Mouse (Mus musculus) midbrain, embryonic 13.5 days (tissue): ENCODE measurements around the gene Sys1. TPM values are rescaled to one million over a fixed set of nuclear protein-coding genes. Genes with fewer than 3 reads are reported as not detected.

Experiments used
- ATAC-seq: fragments of 200-750 bp; cut with Nextera tagmentation; 2 replicates; pipeline ENCODE4 v1.8.0; 2017; ENCODE audit warnings: mild to moderate bottlenecking, moderate TSS enrichment, moderate library complexity
- H3K27ac ChIP-seq: fragments of 300-500 bp; sonication (generic); 2 replicates; pipeline ENCODE4 v1.5.1; 2015; ENCODE audit warnings: inconsistent platforms, mild to moderate bottlenecking, moderate library complexity
- H3K27me3 ChIP-seq: fragments of 300-500 bp; sonication (generic); 2 replicates; pipeline ENCODE4 v1.6.1; 2015; ENCODE audit warnings: mild to moderate bottlenecking, inconsistent platforms
- H3K36me3 ChIP-seq: fragments of 300-500 bp; sonication (generic); 2 replicates; pipeline ENCODE4 v1.6.1; 2015; ENCODE audit warnings: mild to moderate bottlenecking, inconsistent platforms
- H3K4me1 ChIP-seq: fragments of 300-500 bp; sonication (generic); replicated peaks from 2 replicates; pipeline ENCODE4 v1.6.1; 2015; ENCODE audit warnings: inconsistent platforms
- H3K4me2 ChIP-seq: fragments of 300-500 bp; sonication (generic); replicated peaks from 2 replicates; pipeline ENCODE4 v1.6.1; 2015; ENCODE audit warnings: moderate library complexity, mild to moderate bottlenecking, inconsistent platforms
- H3K4me3 ChIP-seq: fragments of 300-500 bp; sonication (generic); replicated peaks from 2 replicates; pipeline ENCODE4 v1.5.1; 2015; ENCODE audit warnings: mild to moderate bottlenecking, inconsistent platforms
- H3K9ac ChIP-seq: fragments of 300-500 bp; sonication (generic); replicated peaks from 2 replicates; pipeline ENCODE4 v1.6.1; 2015; ENCODE audit warnings: mild to moderate bottlenecking, inconsistent platforms
- H3K9me3 ChIP-seq: fragments of 300-500 bp; sonication (generic); 2 replicates; pipeline ENCODE4 v1.6.1; 2016; ENCODE audit warnings: mild to moderate bottlenecking, inconsistent platforms
- WGBS: fragments of 180-500 bp; shearing (Covaris S2); methylation state at CpG from one replicate; pipeline ENCODE4 v1.1.7; 2015; 5-methylcytosine and 5-hydroxymethylcytosine counted together
- polyA plus RNA-seq: library from polyadenylated mRNA; unstranded; fragments of >200 nt; fragmentation: Nextera tagmentation; extraction: Ambion mirVana; gene quantifications from 2 replicates; pipeline ENCODE4 v1.2.1, GENCODE M21; 2015

The Sys1 gene
- polyA plus RNA-seq, 1 experiment from 2014 or later: 81.1 TPM

DNA sequence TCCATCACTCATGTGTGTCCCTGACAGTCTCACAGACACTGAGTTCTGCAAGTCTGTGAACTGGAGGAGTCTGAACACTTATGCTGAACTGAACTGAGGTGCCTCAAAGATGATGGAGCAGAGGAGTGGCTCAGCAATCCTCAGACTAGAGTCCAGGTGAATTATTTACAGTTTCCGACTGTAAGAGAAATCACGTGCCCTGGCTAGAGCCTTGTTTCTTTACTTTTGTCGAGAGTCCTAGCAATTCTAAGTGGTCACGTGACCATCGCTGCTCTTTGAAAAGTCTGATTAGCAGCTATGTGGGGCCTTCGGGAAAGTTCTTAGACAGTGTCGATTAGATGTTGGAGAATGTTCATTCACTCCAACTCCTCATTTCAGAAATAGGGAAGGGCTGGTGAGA lies 1.2 kb downstream of the Sys1 start:
- Histone ChIP-seq H3K4me3 (no peak overlapping the region), H3K9me3 (no peaks in the 10 kb centered on the region), H3K36me3 (peaks cover 1% of the 10 kb centered on the region; the same call in 1 of the 2 replicates), H3K27ac (no peak overlapping the region), H3K27me3 (no peaks in the 10 kb centered on the region), H3K9ac (no peak overlapping the region), H3K4me2 (no peak overlapping the region), H3K4me1 (peaks cover 24% of the 10 kb centered on the region)
- WGBS: 68% methylated on average over 7 of the region's 7 CpGs
- ATAC-seq: no peak

GRCm38 (mm10) chr2:164458535-164458934 lies 1.8 kb downstream of the Sys1 start:
- H3K27me3 ChIP-seq: no peaks in the 10 kb centered on the region
- H3K9ac ChIP-seq: no peak overlapping the region
- peaks cover 6% of the 10 kb centered on the region for H3K36me3 ChIP-seq
- no peak for ATAC-seq
- H3K4me1 ChIP-seq: peaks cover 25% of the 10 kb centered on the region
- 88% methylated on average over 8 of the region's 8 CpGs for WGBS
- no peak overlapping the region for H3K4me2 ChIP-seq
- H3K27ac ChIP-seq: no peak overlapping the region
- H3K4me3 ChIP-seq: no peak overlapping the region
- no peaks in the 10 kb centered on the region for H3K9me3 ChIP-seq

- Histone ChIP-seq H3K27me3 (no peaks in the 10 kb centered on the region), H3K9ac (peak within 1 kb of the TSS; percentile 83), H3K4me3 (peak within 1 kb of the TSS; percentile 78), H3K4me1 (peaks cover 25% of the 10 kb centered on the region), H3K36me3 (peaks cover 28% of the 10 kb centered on the region), H3K27ac (peak within 1 kb of the TSS; percentile 92), H3K4me2 (peak within 1 kb of the TSS; percentile 76), H3K9me3 (no peaks in the 10 kb centered on the region)
- ATAC-seq: peak; percentile 100
- under 1% methylated on average over 64 of the region's 79 CpGs for WGBS
Observed at GRCm38 (mm10) chr2:164460745-164461551, 4.2 kb downstream of the Sys1 start, which contains the start of gene Gm20458. Gene Gm20458 (plus strand): TSS chr2:164460967.

DNA sequence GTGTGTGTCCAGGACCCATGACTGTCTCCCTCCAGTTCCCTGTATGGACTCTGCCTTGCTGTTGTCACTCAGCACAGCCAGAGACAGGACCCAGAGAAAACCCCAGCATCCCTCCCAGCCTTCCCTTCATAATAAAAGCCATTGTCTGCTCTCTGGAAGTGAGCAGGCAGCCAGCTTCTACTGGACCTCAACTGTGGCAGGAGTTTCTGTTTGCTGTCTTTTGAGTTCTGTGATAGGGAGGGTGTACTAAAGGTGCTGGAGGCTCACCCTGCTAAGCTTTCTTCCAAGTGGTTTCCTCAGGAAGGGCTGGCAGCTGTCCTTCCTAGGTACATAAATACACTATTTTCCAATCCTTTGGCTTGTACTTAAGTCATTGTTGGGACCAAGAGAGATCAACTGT lies 8.4 kb downstream of the Sys1 start:
- Histone ChIP-seq H3K36me3 (peaks cover 65% of the 10 kb centered on the region), H3K4me3 (no peak overlapping the region), H3K9ac (no peak overlapping the region), H3K4me2 (no peak overlapping the region), H3K4me1 (peaks cover 15% of the 10 kb centered on the region), H3K27me3 (no peaks in the 10 kb centered on the region), H3K9me3 (no peaks in the 10 kb centered on the region), H3K27ac (no peak overlapping the region)
- ATAC-seq: no peak

- no peaks in the 10 kb centered on the region for H3K9me3 ChIP-seq
- H3K4me3 ChIP-seq: no peak overlapping the region
- H3K4me2 ChIP-seq: no peak overlapping the region
- peaks cover 75% of the 10 kb centered on the region for H3K36me3 ChIP-seq
- no peaks in the 10 kb centered on the region for H3K27me3 ChIP-seq
- peaks cover 13% of the 10 kb centered on the region for H3K4me1 ChIP-seq
- no peak overlapping the region for H3K27ac ChIP-seq
- no peak for ATAC-seq
- no peak overlapping the region for H3K9ac ChIP-seq
- 88% methylated on average over 5 of the region's 5 CpGs for WGBS
Observed at GRCm38 (mm10) chr2:164466787-164467186, 10.0 kb downstream of the Sys1 start.

DNA sequence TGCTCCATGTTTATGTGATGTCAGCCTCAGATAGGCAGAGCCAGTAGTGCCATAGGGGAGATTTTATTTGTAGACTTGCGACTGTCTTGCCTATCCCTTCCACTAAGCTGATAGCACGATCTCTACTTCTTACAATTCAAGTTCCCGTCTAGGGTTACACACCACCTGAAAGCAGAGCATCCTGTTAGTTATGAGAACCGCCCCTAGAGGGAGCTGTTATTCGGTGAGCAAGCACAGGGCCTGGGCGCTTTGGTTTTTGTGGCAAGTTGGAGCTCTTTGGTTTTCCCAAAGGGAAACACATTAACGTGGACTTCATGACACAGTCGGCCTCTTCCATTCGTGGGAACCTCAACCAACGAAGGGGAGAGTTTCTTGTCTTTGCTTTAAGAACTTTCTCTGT lies 13.5 kb downstream of the Sys1 start:
- no peaks in the 10 kb centered on the region for H3K4me1 ChIP-seq
- H3K4me2 ChIP-seq: no peak overlapping the region
- no peak for ATAC-seq
- WGBS: 31% methylated on average over 10 of the region's 10 CpGs
- no peaks in the 10 kb centered on the region for H3K9me3 ChIP-seq
- H3K36me3 ChIP-seq: peaks cover 78% of the 10 kb centered on the region
- H3K27ac ChIP-seq: no peak overlapping the region
- no peak overlapping the region for H3K4me3 ChIP-seq
- no peaks in the 10 kb centered on the region for H3K27me3 ChIP-seq
- H3K9ac ChIP-seq: no peak overlapping the region

- H3K36me3 ChIP-seq: peaks cover 66% of the 10 kb centered on the region
- no peak for ATAC-seq
- no peak within 1 kb of the TSS for H3K27ac ChIP-seq
- 81% methylated on average over 6 of the region's 6 CpGs for WGBS
- H3K4me1 ChIP-seq: no peaks in the 10 kb centered on the region
- no peak within 1 kb of the TSS for H3K9ac ChIP-seq
- H3K27me3 ChIP-seq: no peaks in the 10 kb centered on the region
- no peak within 1 kb of the TSS for H3K4me3 ChIP-seq
- H3K4me2 ChIP-seq: no peak within 1 kb of the TSS
- no peaks in the 10 kb centered on the region for H3K9me3 ChIP-seq
Observed at GRCm38 (mm10) chr2:164473624-164474023, 16.9 kb downstream of the Sys1 start, which contains the start of gene Trp53tg5. Gene Trp53tg5 (minus strand): TSS chr2:164473724.

GRCm38 (mm10) chr2:164485681-164486257 lies 29.0 kb downstream of the Sys1 start, which contains the start of gene Dbndd2:
Gene Dbndd2 (plus strand): TSS chr2:164486106.
- Histone ChIP-seq H3K4me1 (peaks cover 19% of the 10 kb centered on the region), H3K36me3 (peaks cover 7% of the 10 kb centered on the region), H3K27ac (no peak within 1 kb of the TSS), H3K4me2 (peak within 1 kb of the TSS; percentile 100), H3K9ac (peak within 1 kb of the TSS; percentile 75), H3K4me3 (peak within 1 kb of the TSS; percentile 74), H3K27me3 (peaks cover 39% of the 10 kb centered on the region), H3K9me3 (no peaks in the 10 kb centered on the region)
- peak; percentile 59 for ATAC-seq
- under 1% methylated on average over 26 of the region's 26 CpGs for WGBS

GRCm38 (mm10) chr2:164486258-164487114 lies 29.7 kb downstream of the Sys1 start:
- H3K27me3 ChIP-seq: peaks cover 39% of the 10 kb centered on the region
- ATAC-seq: peak; percentile 64
- H3K9ac ChIP-seq: peak overlapping the region; percentile 75
- H3K4me1 ChIP-seq: peaks cover 19% of the 10 kb centered on the region
- H3K4me3 ChIP-seq: peak overlapping the region; percentile 74
- H3K36me3 ChIP-seq: peaks cover 7% of the 10 kb centered on the region
- under 1% methylated on average over 75 of the region's 90 CpGs for WGBS
- H3K9me3 ChIP-seq: no peaks in the 10 kb centered on the region
- H3K27ac ChIP-seq: no peak overlapping the region
- peak overlapping the region; percentile 100 for H3K4me2 ChIP-seq

DNA sequence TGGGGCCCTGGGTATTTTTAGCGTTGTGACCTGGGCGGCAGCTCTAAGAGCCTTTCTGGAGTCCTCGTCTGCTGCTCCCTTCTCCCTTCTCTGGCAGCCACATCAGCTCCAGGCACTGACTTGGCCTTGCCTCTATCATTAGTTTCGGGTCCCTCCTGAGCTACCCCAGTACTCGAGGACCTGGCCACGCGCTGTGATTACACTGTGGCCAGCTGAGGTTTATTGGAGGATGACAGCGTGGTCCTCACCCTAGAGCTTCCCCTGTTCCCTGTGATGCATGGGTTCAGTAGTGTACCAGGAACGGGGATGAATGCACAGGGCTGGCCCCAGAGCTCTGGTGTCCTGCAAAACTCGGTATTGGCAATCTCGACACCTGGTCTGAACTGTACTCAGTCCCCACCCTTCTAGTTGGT lies 30.4 kb downstream of the Sys1 start:
- 13% methylated on average over 11 of the region's 11 CpGs for WGBS
- peak overlapping the region; percentile 75 for H3K9ac ChIP-seq
- ATAC-seq: peak; percentile 25; the same call in 1 of the 2 replicates
- H3K4me2 ChIP-seq: peak overlapping the region; percentile 100
- no peak overlapping the region for H3K27ac ChIP-seq
- peaks cover 39% of the 10 kb centered on the region for H3K27me3 ChIP-seq
- H3K9me3 ChIP-seq: no peaks in the 10 kb centered on the region
- peaks cover 7% of the 10 kb centered on the region for H3K36me3 ChIP-seq
- H3K4me1 ChIP-seq: peaks cover 19% of the 10 kb centered on the region
- peak overlapping the region; percentile 74 for H3K4me3 ChIP-seq

- Histone ChIP-seq H3K9me3 (no peaks in the 10 kb centered on the region), H3K27me3 (peaks cover 39% of the 10 kb centered on the region), H3K9ac (no peak overlapping the region), H3K27ac (no peak overlapping the region), H3K4me2 (no peak overlapping the region), H3K4me1 (peaks cover 19% of the 10 kb centered on the region), H3K4me3 (no peak overlapping the region), H3K36me3 (peaks cover 7% of the 10 kb centered on the region)
- no peak for ATAC-seq
- WGBS: 67% methylated on average over 9 of the region's 9 CpGs
Observed at GRCm38 (mm10) chr2:164487812-164488211, 31.0 kb downstream of the Sys1 start.

DNA sequence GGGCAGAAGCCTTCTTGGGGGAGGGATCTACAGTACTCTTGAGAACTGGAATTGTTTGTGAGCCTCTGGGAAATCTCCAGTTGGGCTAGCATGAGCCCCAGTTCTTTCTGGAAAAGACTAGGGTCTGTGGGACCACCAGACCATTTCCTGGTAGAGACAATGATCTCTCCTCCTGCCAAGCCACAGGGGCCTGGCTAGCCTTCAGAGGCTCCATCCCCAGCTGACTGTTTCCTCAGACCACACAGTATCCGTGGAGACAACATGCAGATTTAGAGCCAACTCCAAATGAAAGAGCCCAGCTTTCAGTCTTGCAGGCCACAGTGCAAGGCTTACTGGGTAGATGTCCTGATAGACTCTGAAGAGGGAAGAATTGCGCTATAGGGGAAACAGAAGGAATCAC lies 37.4 kb downstream of the Sys1 start:
- Histone ChIP-seq H3K4me2 (no peak overlapping the region), H3K27ac (no peak overlapping the region), H3K4me1 (peaks cover 17% of the 10 kb centered on the region), H3K9ac (no peak overlapping the region), H3K4me3 (no peak overlapping the region), H3K36me3 (peaks cover 8% of the 10 kb centered on the region), H3K27me3 (no peaks in the 10 kb centered on the region), H3K9me3 (no peaks in the 10 kb centered on the region)
- WGBS: 48% methylated on average over 2 of the region's 2 CpGs
- no peak for ATAC-seq
